Mouse (Mus musculus) neural tube, embryonic 12.5 days (tissue): ENCODE data around the gene Gipc3. TPM values are rescaled to one million over a fixed set of nuclear protein-coding genes. Genes with fewer than 3 reads are reported as not detected.

ENCODE experiments used
- ATAC-seq: fragments of 200-750 bp; cut with Nextera tagmentation; 2 replicates; pipeline ENCODE4 v1.8.0; 2017; ENCODE audit warnings: low read depth, mild to moderate bottlenecking, moderate TSS enrichment, moderate library complexity; ENCODE audit not compliant: low FRiP score
- H3K27ac ChIP-seq: fragments of 300-500 bp; sonication (generic); 2 replicates; pipeline ENCODE4 v1.5.1; 2016
- H3K27me3 ChIP-seq: fragments of 300-500 bp; sonication (generic); replicated peaks from 2 replicates; pipeline ENCODE4 v1.6.1; 2016; ENCODE audit warnings: mild to moderate bottlenecking
- H3K36me3 ChIP-seq: fragments of 300-500 bp; sonication (generic); 2 replicates; pipeline ENCODE4 v1.6.1; 2016; ENCODE audit warnings: mild to moderate bottlenecking
- H3K4me1 ChIP-seq: fragments of 300-500 bp; sonication (generic); 2 replicates; pipeline ENCODE4 v1.6.1; 2016
- H3K4me2 ChIP-seq: fragments of 300-500 bp; sonication (generic); replicated peaks from 2 replicates; pipeline ENCODE4 v1.6.1; 2016; ENCODE audit warnings: mild to moderate bottlenecking
- H3K4me3 ChIP-seq: fragments of 300-500 bp; sonication (generic); 2 replicates; pipeline ENCODE4 v1.5.1; 2016
- H3K9ac ChIP-seq: fragments of 300-500 bp; sonication (generic); 2 replicates; pipeline ENCODE4 v1.6.1; 2016; ENCODE audit warnings: mild to moderate bottlenecking
- H3K9me3 ChIP-seq: fragments of 300-500 bp; sonication (generic); 2 replicates; pipeline ENCODE4 v1.6.1; 2016; ENCODE audit warnings: mild to moderate bottlenecking
- WGBS: fragments of 180-500 bp; shearing (Covaris S2); methylation state at CpG from one replicate; pipeline ENCODE4 v1.1.7; 2016; 5-methylcytosine and 5-hydroxymethylcytosine counted together
- polyA plus RNA-seq: library from polyadenylated mRNA; unstranded; fragments of >200 nt; fragmentation: Nextera tagmentation; extraction: Ambion mirVana; gene quantifications from 2 replicates; pipeline ENCODE4 v1.2.1, GENCODE M21; 2016

Gene Gipc3
- polyA plus RNA-seq, 1 experiment from 2014 or later = not detected

DNA sequence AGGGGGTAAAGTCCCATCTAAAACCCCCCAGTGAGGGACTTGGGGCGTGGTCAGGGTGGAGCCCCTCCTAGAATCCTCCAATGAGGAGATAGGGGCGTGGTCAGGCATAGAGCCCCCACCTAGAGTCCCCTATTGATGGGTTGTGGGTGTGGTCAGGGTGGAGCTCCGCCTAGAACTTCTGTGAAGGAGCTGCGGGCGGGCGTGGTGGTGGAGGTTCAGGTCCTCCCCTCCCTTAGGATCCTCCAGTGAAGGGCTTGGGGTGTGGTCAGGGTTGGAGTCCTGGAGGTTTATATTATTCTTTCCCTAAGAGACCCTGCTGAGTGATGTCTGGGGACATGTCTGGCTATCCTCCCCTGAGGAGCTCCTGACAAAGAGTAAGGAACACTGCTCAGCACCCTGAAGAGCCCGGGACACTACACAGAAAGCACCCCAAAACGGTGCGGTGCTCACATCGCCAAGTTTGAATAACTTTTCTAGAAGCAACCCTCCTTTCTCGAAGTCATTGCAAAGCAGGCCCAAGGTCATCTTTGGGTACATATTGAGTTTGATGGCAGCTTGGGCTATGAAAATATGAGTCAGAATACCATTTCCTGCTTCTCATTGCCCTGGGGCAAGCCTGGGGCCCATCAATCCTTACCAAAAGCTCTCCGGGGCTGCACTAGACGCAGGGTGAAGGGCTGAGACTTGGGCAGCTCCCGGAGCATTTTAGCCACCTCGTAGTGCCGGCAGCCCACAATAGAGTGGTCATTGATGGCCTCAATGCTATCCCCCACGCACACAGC lies 2.3 kb downstream of the Gipc3 start:
- WGBS = 39% methylated on average over 17 of the region's 17 CpGs
- ATAC-seq = no peak
- Histone ChIP-seq H3K4me2 (no peak overlapping the region), H3K27me3 (peaks cover 65% of the 10 kb centered on the region), H3K27ac (no peak overlapping the region), H3K36me3 (peaks cover 5% of the 10 kb centered on the region; the same call in 1 of the 2 replicates), H3K4me3 (no peak overlapping the region), H3K9me3 (no peaks in the 10 kb centered on the region), H3K9ac (no peak overlapping the region), H3K4me1 (peaks cover 8% of the 10 kb centered on the region)

DNA sequence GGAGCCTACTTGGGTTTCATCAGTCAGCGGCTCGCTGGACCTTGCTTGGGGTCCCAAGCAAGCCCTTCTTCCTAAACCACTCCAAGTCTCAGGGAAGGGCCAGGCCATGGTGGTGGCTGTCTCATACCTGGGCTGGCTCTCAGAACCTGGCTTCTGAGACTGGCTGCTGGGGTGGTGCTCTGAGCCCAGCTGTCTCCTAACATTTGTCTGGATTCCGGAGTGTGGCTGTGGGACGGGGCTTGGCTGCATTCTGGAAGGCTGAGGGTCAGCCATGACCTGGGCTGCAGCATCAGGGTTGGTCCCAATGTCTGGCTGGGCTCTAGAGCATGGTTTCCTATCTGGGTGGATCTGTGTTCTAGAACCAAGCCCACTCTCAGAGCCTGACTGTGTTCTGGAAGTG lies 6.5 kb downstream of the Gipc3 start:
- Histone ChIP-seq H3K36me3 (no peaks in the 10 kb centered on the region), H3K4me1 (peaks cover 6% of the 10 kb centered on the region; the same call in 1 of the 2 replicates), H3K4me3 (no peak overlapping the region), H3K27me3 (peaks cover 55% of the 10 kb centered on the region), H3K27ac (no peak overlapping the region), H3K9ac (no peak overlapping the region), H3K9me3 (no peaks in the 10 kb centered on the region), H3K4me2 (no peak overlapping the region)
- WGBS = 92% methylated on average over 4 of the region's 4 CpGs
- ATAC-seq = no peak

DNA sequence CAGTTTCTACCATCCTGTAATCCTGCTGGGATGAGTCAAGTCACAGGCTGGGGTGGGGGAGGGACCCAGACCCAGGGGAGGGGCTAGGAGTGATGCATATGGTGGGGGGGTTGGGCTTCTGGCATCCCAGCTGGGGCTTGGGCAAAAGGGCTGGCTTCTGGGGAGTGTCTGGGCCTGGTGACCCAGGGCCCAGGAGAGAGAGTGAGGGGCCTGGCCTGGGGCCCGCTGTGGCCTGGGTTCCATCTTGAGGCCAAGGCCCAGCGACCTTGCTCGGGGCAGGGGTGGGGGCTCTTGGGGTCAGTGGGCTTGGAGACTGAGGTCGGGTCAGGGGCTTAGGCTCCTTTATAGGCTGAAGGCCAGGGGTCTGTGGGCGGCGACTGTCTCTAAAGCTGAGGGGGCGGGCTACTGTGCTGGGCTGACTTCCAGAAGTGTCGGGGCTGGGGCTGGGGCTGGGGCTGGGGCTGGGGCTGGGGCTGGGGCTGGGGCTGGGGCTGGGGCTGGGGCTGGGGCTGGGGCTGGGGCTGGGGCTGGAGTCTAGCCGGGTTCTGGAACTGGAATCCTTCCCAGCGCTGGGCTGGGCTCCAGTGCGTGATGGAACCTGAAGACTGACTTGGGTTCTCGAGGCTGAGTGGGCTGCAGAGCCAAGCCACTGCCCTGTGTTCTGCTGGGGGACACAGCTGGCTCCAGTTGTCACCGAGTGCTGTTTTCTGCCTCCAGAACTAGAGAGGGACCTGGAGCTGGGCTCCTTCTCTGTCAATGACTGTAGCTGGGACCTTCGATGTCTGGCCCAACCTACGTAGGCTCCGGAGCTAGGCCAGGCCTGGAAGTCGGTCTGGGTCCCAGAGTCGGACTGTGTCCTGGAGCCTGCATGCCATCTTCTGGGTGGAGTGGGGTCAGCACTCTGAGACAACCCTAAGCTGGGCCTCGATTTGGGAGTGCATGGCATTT lies 7.4 kb downstream of the Gipc3 start:
- Histone ChIP-seq H3K4me1 (peaks cover 6% of the 10 kb centered on the region; the same call in 1 of the 2 replicates), H3K4me3 (no peak overlapping the region), H3K9me3 (no peaks in the 10 kb centered on the region), H3K27me3 (peaks cover 49% of the 10 kb centered on the region), H3K4me2 (peak overlapping the region; percentile 22; the same call in 1 of the 2 replicates), H3K36me3 (no peaks in the 10 kb centered on the region), H3K9ac (0 out of 2 replicates have a peak overlapping the region, but pooled peaks have one; percentile 17), H3K27ac (no peak overlapping the region)
- WGBS = 44% methylated on average over 19 of the region's 19 CpGs
- ATAC-seq = no peak

DNA sequence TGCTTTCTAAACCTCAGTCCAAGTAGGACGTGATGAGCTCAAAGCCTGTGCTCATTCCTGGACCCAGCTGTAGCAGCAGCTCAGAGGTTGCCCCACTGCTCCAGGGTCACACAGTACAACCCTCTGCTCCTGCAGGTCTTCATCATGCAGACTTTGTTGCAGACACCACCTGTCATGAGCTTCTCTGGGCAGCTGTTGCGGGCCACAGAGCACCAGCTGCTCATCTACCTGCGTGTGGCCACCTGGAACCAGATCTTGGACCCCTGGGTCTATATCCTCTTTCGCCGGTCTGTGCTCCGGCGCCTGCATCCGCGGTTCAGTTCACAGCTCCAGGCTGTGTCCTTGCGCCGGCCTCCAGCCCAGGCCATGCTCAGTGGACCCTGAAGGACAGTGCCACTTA lies 8.7 kb downstream of the Gipc3 start:
- no peaks in the 10 kb centered on the region for H3K9me3 ChIP-seq
- no peak overlapping the region for H3K4me3 ChIP-seq
- no peak overlapping the region for H3K4me2 ChIP-seq
- H3K27me3 ChIP-seq = peaks cover 48% of the 10 kb centered on the region
- ATAC-seq = no peak
- WGBS = 73% methylated on average over 11 of the region's 11 CpGs
- H3K36me3 ChIP-seq = no peaks in the 10 kb centered on the region
- H3K9ac ChIP-seq = no peak overlapping the region
- peaks cover 6% of the 10 kb centered on the region; the same call in 1 of the 2 replicates for H3K4me1 ChIP-seq
- H3K27ac ChIP-seq = no peak overlapping the region

DNA sequence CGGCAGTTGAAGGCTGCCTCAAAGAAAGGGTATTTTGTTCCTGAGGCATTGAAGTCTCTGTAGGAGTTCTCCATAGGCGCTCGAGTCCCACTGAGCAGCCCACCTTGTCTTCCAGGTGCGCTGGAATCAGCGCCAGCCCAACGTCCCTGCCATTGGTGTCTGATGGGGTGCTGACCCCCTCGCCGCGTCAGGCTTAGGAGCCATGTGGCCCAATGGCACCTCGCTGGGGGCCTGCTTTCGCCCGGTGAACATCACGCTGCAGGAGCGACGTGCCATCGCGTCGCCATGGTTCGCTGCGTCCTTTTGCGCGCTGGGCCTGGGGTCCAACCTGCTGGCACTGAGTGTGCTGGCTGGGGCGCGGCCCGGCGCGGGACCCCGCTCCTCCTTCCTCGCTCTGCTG lies 10.8 kb downstream of the Gipc3 start:
- Histone ChIP-seq H3K4me1 (peaks cover 11% of the 10 kb centered on the region; the same call in 1 of the 2 replicates), H3K36me3 (peaks cover 6% of the 10 kb centered on the region; the same call in 1 of the 2 replicates), H3K9me3 (no peaks in the 10 kb centered on the region), H3K27me3 (peaks cover 34% of the 10 kb centered on the region), H3K4me3 (0 out of 2 replicates have a peak overlapping the region, but pooled peaks have one; percentile 3), H3K4me2 (peak overlapping the region; percentile 36), H3K9ac (no peak overlapping the region), H3K27ac (no peak overlapping the region)
- no peak for ATAC-seq
- 14% methylated on average over 29 of the region's 29 CpGs for WGBS

DNA sequence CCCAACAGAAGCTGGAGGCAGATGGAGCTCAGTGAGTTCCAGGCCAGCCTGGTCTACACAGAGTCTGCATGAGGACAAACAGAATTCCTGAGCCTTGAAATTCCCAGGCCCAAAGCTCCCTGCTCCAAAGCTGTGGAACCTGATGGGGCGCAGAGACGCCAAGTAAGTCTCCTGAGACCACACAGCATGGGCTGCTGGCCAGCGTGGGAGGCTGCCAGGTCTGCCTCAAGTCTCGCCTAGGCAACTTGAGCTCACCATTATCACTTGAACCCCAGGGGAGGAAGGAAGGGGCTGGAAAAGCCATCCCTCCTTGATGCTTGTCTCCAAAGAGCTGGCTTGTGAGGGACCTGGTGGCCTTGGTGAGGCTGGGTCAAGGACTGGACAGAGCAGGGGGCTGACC lies 13.1 kb downstream of the Gipc3 start:
- no peak overlapping the region for H3K4me3 ChIP-seq
- 0 out of 2 replicates have a peak, but pooled peaks cover 11% of the 10 kb centered on the region for H3K4me1 ChIP-seq
- no peak for ATAC-seq
- H3K27ac ChIP-seq = no peak overlapping the region
- H3K4me2 ChIP-seq = no peak overlapping the region
- no peaks in the 10 kb centered on the region for H3K9me3 ChIP-seq
- H3K9ac ChIP-seq = no peak overlapping the region
- peaks cover 28% of the 10 kb centered on the region for H3K36me3 ChIP-seq
- WGBS = 68% methylated on average over 4 of the region's 4 CpGs
- peaks cover 31% of the 10 kb centered on the region for H3K27me3 ChIP-seq

DNA sequence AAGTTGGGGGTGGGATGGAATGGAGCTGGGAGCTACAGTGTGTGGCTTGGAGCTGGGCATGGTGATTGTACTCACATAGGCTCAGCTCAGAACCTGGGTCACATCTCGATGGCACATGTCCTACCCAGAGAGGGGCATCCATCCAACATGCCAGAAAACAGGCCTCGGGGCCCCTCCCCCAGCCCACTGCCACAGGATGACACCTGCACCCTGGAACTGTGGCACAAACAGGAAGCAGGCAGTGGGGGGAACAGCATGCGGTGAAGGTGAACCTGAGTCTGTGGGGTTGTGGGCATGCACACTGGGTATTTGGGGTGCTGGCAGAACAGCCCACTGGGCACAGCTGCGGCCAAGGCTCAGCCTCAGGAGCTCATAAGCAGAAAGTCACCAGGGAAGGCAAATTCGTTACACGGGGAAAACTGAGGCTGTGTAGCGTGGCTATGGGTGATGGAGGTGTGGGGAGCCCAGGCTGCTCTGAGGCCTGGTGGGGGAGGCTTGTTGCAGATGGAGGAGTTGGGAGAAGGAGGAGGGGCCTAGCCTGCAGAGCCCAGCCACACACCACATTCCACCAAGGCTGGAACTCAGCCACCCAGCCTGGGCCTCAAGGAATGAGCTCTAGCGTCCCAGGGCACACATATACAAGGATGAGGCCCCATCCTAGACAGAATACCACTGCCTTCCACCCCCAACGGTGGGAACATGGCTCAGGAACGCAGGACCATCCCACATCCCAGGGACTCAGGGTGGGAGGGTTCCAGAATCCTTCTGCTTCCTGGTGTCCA lies 13.7 kb downstream of the Gipc3 start:
- H3K27me3 ChIP-seq = peaks cover 29% of the 10 kb centered on the region
- no peak overlapping the region for H3K9ac ChIP-seq
- H3K4me1 ChIP-seq = 0 out of 2 replicates have a peak, but pooled peaks cover 11% of the 10 kb centered on the region
- H3K9me3 ChIP-seq = no peaks in the 10 kb centered on the region
- peak overlapping the region; percentile 22; the same call in 1 of the 2 replicates for H3K4me2 ChIP-seq
- no peak for ATAC-seq
- H3K4me3 ChIP-seq = no peak overlapping the region
- WGBS = 74% methylated on average over 10 of the region's 10 CpGs
- no peak overlapping the region for H3K27ac ChIP-seq
- peaks cover 35% of the 10 kb centered on the region for H3K36me3 ChIP-seq

DNA sequence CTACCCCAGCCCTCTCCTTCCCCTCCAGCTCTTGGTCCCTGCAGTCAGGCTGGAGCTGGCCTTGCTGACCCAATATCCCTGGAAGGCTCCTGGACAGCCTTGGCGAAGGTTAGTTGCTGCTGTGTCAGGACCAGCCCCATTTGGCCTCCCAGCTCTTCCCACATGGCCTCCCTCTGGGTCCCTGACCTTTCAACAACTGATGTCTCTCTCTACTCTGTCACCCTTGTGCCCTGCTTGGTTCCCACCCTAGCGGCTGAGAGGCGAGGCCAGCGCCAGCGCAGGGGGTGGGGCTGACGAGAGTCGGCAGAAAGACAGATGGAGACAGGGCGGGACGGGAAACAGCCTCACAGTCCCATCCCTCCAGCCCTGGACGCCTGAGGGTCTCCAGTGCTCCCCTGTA lies 14.7 kb downstream of the Gipc3 start, which contains the start of gene Tbxa2r:
Tbxa2r (plus strand) TSS at position 346 of the 400 bp plus-strand sequence.
- Histone ChIP-seq H3K9me3 (no peaks in the 10 kb centered on the region), H3K27ac (no peak within 1 kb of the TSS), H3K4me2 (peak within 1 kb of the TSS; percentile 22; the same call in 1 of the 2 replicates), H3K36me3 (peaks cover 45% of the 10 kb centered on the region), H3K27me3 (peaks cover 24% of the 10 kb centered on the region), H3K4me1 (0 out of 2 replicates have a peak, but pooled peaks cover 11% of the 10 kb centered on the region), H3K4me3 (no peak within 1 kb of the TSS), H3K9ac (no peak within 1 kb of the TSS)
- no peak for ATAC-seq
- 8% methylated on average over 10 of the region's 10 CpGs for WGBS

DNA sequence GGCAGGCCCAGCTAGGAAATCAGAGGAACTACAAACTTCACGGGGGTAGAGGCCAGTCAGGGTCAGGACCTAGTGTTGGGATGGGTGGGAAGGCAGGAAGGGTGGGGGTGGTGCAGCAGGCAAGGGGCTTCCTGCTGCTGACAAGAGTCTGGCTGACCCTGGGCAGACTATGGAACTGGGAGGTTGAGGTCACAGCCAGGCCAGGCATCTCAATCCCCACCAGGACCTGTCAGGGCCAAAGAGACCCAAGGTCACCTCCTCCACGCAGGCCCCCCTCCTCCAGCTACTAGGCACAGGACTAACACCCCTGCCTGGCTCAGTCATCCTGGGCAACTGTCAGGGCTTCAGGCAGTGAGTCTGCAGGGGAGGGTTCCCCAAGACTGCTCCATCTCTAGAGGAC lies 15.1 kb downstream of the Gipc3 start:
- ATAC-seq = no peak
- no peaks in the 10 kb centered on the region for H3K9me3 ChIP-seq
- 38% methylated on average over 2 of the region's 2 CpGs for WGBS
- 0 out of 2 replicates have a peak, but pooled peaks cover 11% of the 10 kb centered on the region for H3K4me1 ChIP-seq
- H3K4me3 ChIP-seq = no peak overlapping the region
- H3K9ac ChIP-seq = no peak overlapping the region
- no peak overlapping the region for H3K27ac ChIP-seq
- peaks cover 49% of the 10 kb centered on the region for H3K36me3 ChIP-seq
- H3K27me3 ChIP-seq = peaks cover 19% of the 10 kb centered on the region
- H3K4me2 ChIP-seq = no peak overlapping the region

DNA sequence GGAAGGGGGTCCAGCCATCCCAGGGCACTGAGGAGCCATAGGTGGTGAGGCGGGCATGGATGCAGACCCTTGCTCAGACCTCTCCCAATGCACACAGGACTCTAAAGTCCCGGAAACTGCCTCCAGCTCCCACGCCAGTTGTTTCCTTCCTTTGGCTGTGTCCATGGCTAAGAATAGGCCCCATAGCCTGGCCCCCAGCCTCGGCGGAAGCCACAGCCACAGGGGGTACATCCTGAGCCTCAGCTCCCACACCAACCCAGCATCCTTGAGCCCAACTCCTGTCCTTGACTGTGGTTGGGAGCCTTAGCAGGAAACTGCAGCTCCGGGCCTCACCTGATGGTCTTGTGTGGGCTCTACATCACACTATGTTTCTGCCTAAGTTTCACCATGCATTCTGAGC lies 16.2 kb downstream of the Gipc3 start:
- Histone ChIP-seq H3K9ac (no peak overlapping the region), H3K27ac (no peak overlapping the region), H3K36me3 (peaks cover 57% of the 10 kb centered on the region), H3K4me1 (peaks cover 13% of the 10 kb centered on the region), H3K27me3 (peaks cover 9% of the 10 kb centered on the region; the same call in 1 of the 2 replicates), H3K9me3 (no peaks in the 10 kb centered on the region), H3K4me2 (no peak overlapping the region), H3K4me3 (no peak overlapping the region)
- 74% methylated on average over 6 of the region's 6 CpGs for WGBS
- ATAC-seq = no peak

DNA sequence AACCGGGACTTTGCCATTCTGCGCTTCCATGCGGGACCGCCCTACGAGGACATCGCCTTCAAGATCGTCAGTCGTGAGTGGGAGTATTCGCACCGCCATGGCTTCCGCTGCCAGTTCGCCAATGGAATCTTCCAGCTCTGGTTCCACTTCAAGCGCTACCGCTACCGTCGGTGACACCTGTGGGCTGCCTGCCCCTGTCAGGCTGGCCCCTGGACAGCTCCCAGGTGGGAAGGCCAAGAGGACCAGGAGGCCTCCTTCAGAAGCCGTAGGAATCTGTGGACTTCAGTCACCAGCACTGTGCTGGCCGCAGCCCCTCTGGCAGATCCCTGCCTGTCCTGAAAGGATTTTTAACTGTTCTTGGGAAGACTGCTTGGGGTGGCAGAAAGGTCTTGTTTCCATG lies 17.3 kb downstream of the Gipc3 start:
- H3K27ac ChIP-seq = no peak overlapping the region
- H3K9me3 ChIP-seq = no peaks in the 10 kb centered on the region
- peaks cover 4% of the 10 kb centered on the region; the same call in 1 of the 2 replicates for H3K27me3 ChIP-seq
- H3K4me2 ChIP-seq = no peak overlapping the region
- peaks cover 57% of the 10 kb centered on the region for H3K36me3 ChIP-seq
- no peak overlapping the region for H3K9ac ChIP-seq
- WGBS = 97% methylated on average over 18 of the region's 18 CpGs
- H3K4me3 ChIP-seq = no peak overlapping the region
- no peak for ATAC-seq
- peaks cover 16% of the 10 kb centered on the region for H3K4me1 ChIP-seq
